Mouse (Mus musculus): ENCODE measurements around the gene Dhps. TPM values are rescaled to one million over a fixed set of nuclear protein-coding genes. Genes with fewer than 3 reads are reported as not detected.
A peak's percentile ranks its signal among the peaks of the same experiment; 100 is the strongest.

The Dhps gene
- polyA plus RNA-seq, 1 experiment from 2014 or later: 28.4 TPM

Small RNA genes within 50 kb of the gene (microRNA-seq; reads per million reads assigned to microRNA genes)
- gene Gm23388 (7.9 reads per million, percentile 24 among the genes with 10 or more reads in this experiment), gene Mir7070 (1.3 reads per million)

Other genes starting within 250 kb of the Dhps start
- 2.9 and 3.4 TPM in 2 replicates for gene Dand5, start 248.9 kb upstream of the Dhps start, polyA plus RNA-seq (2015; fragmentation: Nextera tagmentation; extraction: Ambion mirVana)
- gene Gadd45gip1, start 240.2 kb upstream of the Dhps start, polyA plus RNA-seq (2015; fragmentation: Nextera tagmentation; extraction: Ambion mirVana): 42.4 and 44.9 TPM in 2 replicates
- gene Rad23a, start 231.1 kb upstream of the Dhps start, polyA plus RNA-seq (2015; fragmentation: Nextera tagmentation; extraction: Ambion mirVana): 293 and 323 TPM in 2 replicates
- 471 and 504 TPM in 2 replicates for gene Calr, start 224.8 kb upstream of the Dhps start, polyA plus RNA-seq (2015; fragmentation: Nextera tagmentation; extraction: Ambion mirVana)
- 58.8 and 61.9 TPM in 2 replicates for gene Farsa, start 214.8 kb upstream of the Dhps start, polyA plus RNA-seq (2015; fragmentation: Nextera tagmentation; extraction: Ambion mirVana)
- 50.1 and 55.0 TPM in 2 replicates for gene Syce2, start 199.6 kb upstream of the Dhps start, polyA plus RNA-seq (2015; fragmentation: Nextera tagmentation; extraction: Ambion mirVana)
- gene Gcdh, start 177.8 kb upstream of the Dhps start, polyA plus RNA-seq (2015; fragmentation: Nextera tagmentation; extraction: Ambion mirVana): 55.1 and 67.9 TPM in 2 replicates
- gene Klf1, start 169.8 kb upstream of the Dhps start, polyA plus RNA-seq (2015; fragmentation: Nextera tagmentation; extraction: Ambion mirVana): 443 and 534 TPM in 2 replicates
- 11.4 and 12.7 TPM in 2 replicates for gene Dnase2a, start 163.2 kb upstream of the Dhps start, polyA plus RNA-seq (2015; fragmentation: Nextera tagmentation; extraction: Ambion mirVana)
- gene Mast1, start 134.4 kb upstream of the Dhps start, polyA plus RNA-seq (2015; fragmentation: Nextera tagmentation; extraction: Ambion mirVana): 0.06 and 0.23 TPM in 2 replicates
- 0.18 and 0.40 TPM in 2 replicates for gene Rtbdn, start 124.8 kb upstream of the Dhps start, polyA plus RNA-seq (2015; fragmentation: Nextera tagmentation; extraction: Ambion mirVana)
- gene Gm49661, start 102.3 kb upstream of the Dhps start, polyA plus RNA-seq (2015; fragmentation: Nextera tagmentation; extraction: Ambion mirVana): not detected in 2 replicates
- 1,960 and 2,082 TPM in 2 replicates for gene Prdx2, start 102.2 kb upstream of the Dhps start, polyA plus RNA-seq (2015; fragmentation: Nextera tagmentation; extraction: Ambion mirVana)
- 101 TPM in 2 replicates for gene Rnaseh2a, start 102.0 kb upstream of the Dhps start, polyA plus RNA-seq (2015; fragmentation: Nextera tagmentation; extraction: Ambion mirVana)
- 18.2 and 22.1 TPM in 2 replicates for gene Junb, start 93.0 kb upstream of the Dhps start, polyA plus RNA-seq (2015; fragmentation: Nextera tagmentation; extraction: Ambion mirVana)
- 6.5 and 8.6 TPM in 2 replicates for gene Hook2, start 81.2 kb upstream of the Dhps start, polyA plus RNA-seq (2015; fragmentation: Nextera tagmentation; extraction: Ambion mirVana)
- gene Best2, start 57.2 kb upstream of the Dhps start, polyA plus RNA-seq (2015; fragmentation: Nextera tagmentation; extraction: Ambion mirVana): not detected in 2 replicates
- 59.7 and 59.9 TPM in 2 replicates for gene Asna1, start 46.5 kb upstream of the Dhps start, polyA plus RNA-seq (2015; fragmentation: Nextera tagmentation; extraction: Ambion mirVana)
- 59.8 and 63.4 TPM in 2 replicates for gene Trir, start 44.9 kb upstream of the Dhps start, polyA plus RNA-seq (2015; fragmentation: Nextera tagmentation; extraction: Ambion mirVana)
- 19.3 and 20.5 TPM in 2 replicates for gene Tnpo2, start 34.8 kb upstream of the Dhps start, polyA plus RNA-seq (2015; fragmentation: Nextera tagmentation; extraction: Ambion mirVana)
- gene Fbxw9, start 11.7 kb upstream of the Dhps start, polyA plus RNA-seq (2015; fragmentation: Nextera tagmentation; extraction: Ambion mirVana): 9.9 and 11.0 TPM in 2 replicates
- gene Gm5741, start 3.8 kb upstream of the Dhps start, polyA plus RNA-seq (2015; fragmentation: Nextera tagmentation; extraction: Ambion mirVana): 0.45 TPM in 1 of 2 replicates, not detected in the other
- gene Wdr83os, start 9.0 kb downstream of the Dhps start, polyA plus RNA-seq (2015; fragmentation: Nextera tagmentation; extraction: Ambion mirVana): 55.6 and 58.5 TPM in 2 replicates
- gene Wdr83, start 9.5 kb downstream of the Dhps start, polyA plus RNA-seq (2015; fragmentation: Nextera tagmentation; extraction: Ambion mirVana): 21.6 and 26.5 TPM in 2 replicates
- gene Man2b1, start 11.5 kb downstream of the Dhps start, polyA plus RNA-seq (2015; fragmentation: Nextera tagmentation; extraction: Ambion mirVana): 29.9 and 33.2 TPM in 2 replicates
- gene Zfp791, start 51.3 kb downstream of the Dhps start, polyA plus RNA-seq (2015; fragmentation: Nextera tagmentation; extraction: Ambion mirVana): 2.1 and 2.8 TPM in 2 replicates
- gene Cks1brt, start 80.2 kb downstream of the Dhps start, polyA plus RNA-seq (2015; fragmentation: Nextera tagmentation; extraction: Ambion mirVana): not detected in 2 replicates
- not detected in 2 replicates for gene Olfr371, start 154.2 kb downstream of the Dhps start, polyA plus RNA-seq (2015; fragmentation: Nextera tagmentation; extraction: Ambion mirVana)
- gene Orc6, start 227.9 kb downstream of the Dhps start, polyA plus RNA-seq (2015; fragmentation: Nextera tagmentation; extraction: Ambion mirVana): 80.8 and 84.4 TPM in 2 replicates
- 85.1 and 92.3 TPM in 2 replicates for gene Vps35, start 228.0 kb downstream of the Dhps start, polyA plus RNA-seq (2015; fragmentation: Nextera tagmentation; extraction: Ambion mirVana)